Mouse (Mus musculus) intestine, embryonic 15.5 days (tissue): ENCODE results near the gene Tcirg1. TPM values are rescaled to one million over a fixed set of nuclear protein-coding genes. Genes with fewer than 3 reads are reported as not detected.

Source experiments
- polyA plus RNA-seq: library from polyadenylated mRNA; unstranded; fragments of >200 nt; fragmentation: Nextera tagmentation; extraction: Ambion mirVana; gene quantifications from 2 replicates; pipeline ENCODE4 v1.2.1, GENCODE M21; 2015

Tcirg1 gene
- polyA plus RNA-seq, 1 experiment from 2014 or later, result 50.9 TPM

Other genes starting within 250 kb of the Tcirg1 start
- 5.2 and 5.4 TPM in 2 replicates for gene Lrp5, start 220.6 kb downstream of the Tcirg1 start, polyA plus RNA-seq
- 39.9 and 41.9 TPM in 2 replicates for gene 1810055G02Rik, start 198.8 kb downstream of the Tcirg1 start, polyA plus RNA-seq
- gene Kmt5b, start 139.7 kb downstream of the Tcirg1 start, polyA plus RNA-seq, result 21.8 and 22.0 TPM in 2 replicates
- 63.3 and 68.5 TPM in 2 replicates for gene Chka, start 55.4 kb downstream of the Tcirg1 start, polyA plus RNA-seq
- gene Ndufs8, start 5.6 kb upstream of the Tcirg1 start, polyA plus RNA-seq, result 342 and 413 TPM in 2 replicates
- 2.3 and 2.4 TPM in 2 replicates for gene Aldh3b1, start 22.7 kb upstream of the Tcirg1 start, polyA plus RNA-seq
- 20.2 and 21.8 TPM in 2 replicates for gene Unc93b1, start 28.1 kb upstream of the Tcirg1 start, polyA plus RNA-seq
- not detected in 2 replicates for gene Aldh3b3, start 51.5 kb upstream of the Tcirg1 start, polyA plus RNA-seq
- 0.78 and 0.84 TPM in 2 replicates for gene Aldh3b2, start 65.2 kb upstream of the Tcirg1 start, polyA plus RNA-seq
- gene Acy3, start 79.4 kb upstream of the Tcirg1 start, polyA plus RNA-seq, result 12.8 and 14.2 TPM in 2 replicates
- gene Tbx10, start 85.6 kb upstream of the Tcirg1 start, polyA plus RNA-seq, result 0.35 and 0.38 TPM in 2 replicates
- gene Nudt8, start 93.4 kb upstream of the Tcirg1 start, polyA plus RNA-seq, result 33.8 and 35.9 TPM in 2 replicates
- 2.1 and 2.6 TPM in 2 replicates for gene Gm49405, start 93.5 kb upstream of the Tcirg1 start, polyA plus RNA-seq
- 2.8 and 3.8 TPM in 2 replicates for gene Doc2g, start 96.2 kb upstream of the Tcirg1 start, polyA plus RNA-seq
- 241 and 274 TPM in 2 replicates for gene Ndufv1, start 105.7 kb upstream of the Tcirg1 start, polyA plus RNA-seq
- 973 and 1,014 TPM in 2 replicates for gene Gstp1, start 130.9 kb upstream of the Tcirg1 start, polyA plus RNA-seq
- gene Gstp2, start 138.9 kb upstream of the Tcirg1 start, polyA plus RNA-seq, result 24.3 and 35.8 TPM in 2 replicates
- gene Gstp3, start 152.4 kb upstream of the Tcirg1 start, polyA plus RNA-seq, result 6.9 and 9.2 TPM in 2 replicates
- gene Cabp2, start 174.4 kb upstream of the Tcirg1 start, polyA plus RNA-seq, result 1.7 and 2.8 TPM in 2 replicates
- 127 and 147 TPM in 2 replicates for gene Cdk2ap2, start 190.0 kb upstream of the Tcirg1 start, polyA plus RNA-seq
- gene Pitpnm1, start 192.9 kb upstream of the Tcirg1 start, polyA plus RNA-seq, result 13.8 and 20.9 TPM in 2 replicates
- 75.0 and 80.7 TPM in 2 replicates for gene Aip, start 218.7 kb upstream of the Tcirg1 start, polyA plus RNA-seq
- not detected in 2 replicates for gene Gpr152, start 232.7 kb upstream of the Tcirg1 start, polyA plus RNA-seq
- gene Cabp4, start 236.9 kb upstream of the Tcirg1 start, polyA plus RNA-seq, result 0.09 and 0.19 TPM in 2 replicates
- gene Coro1b, start 241.5 kb upstream of the Tcirg1 start, polyA plus RNA-seq, result 207 and 214 TPM in 2 replicates
- 3.9 and 5.4 TPM in 2 replicates for gene Ptprcap, start 246.5 kb upstream of the Tcirg1 start, polyA plus RNA-seq